ENCODE assay signal across 8 mouse cellular contexts in the genomic region with DNA sequence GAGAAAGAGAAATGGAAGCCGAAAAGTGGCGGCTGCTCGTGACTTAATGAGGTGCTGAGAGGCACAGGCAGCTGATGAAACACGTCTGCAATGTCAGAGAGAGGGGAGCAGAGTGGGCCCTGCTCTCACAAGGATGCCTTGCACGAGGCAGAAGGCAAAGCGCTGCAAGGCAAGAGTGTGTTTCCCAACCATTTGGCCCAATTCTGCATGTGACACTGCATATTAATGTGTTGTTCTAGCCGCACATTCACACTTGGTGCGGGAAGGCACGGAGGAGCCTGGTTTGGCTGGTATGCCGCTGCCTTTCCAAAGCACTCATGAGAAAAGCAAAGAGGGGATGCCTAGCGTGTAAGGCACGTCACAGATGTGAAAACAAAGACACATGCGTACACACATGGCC.
DNase-seq lines count a peak whose midpoint lies in the region; ATAC-seq lines count a peak whose summit lies in the region.

No protein-coding gene starts in this region.

- peak; percentile 61; the same call in 1 of the 2 replicates for ATAC-seq in kidney, embryonic 15.5 days (replicated peaks; ENCODE audit: low FRiP score)
- peak; percentile 94 for ATAC-seq in forebrain, embryonic 14.5 days
- 0 out of 2 replicates have a peak, but pooled peaks have one; percentile 41 for ATAC-seq in midbrain, embryonic 14.5 days (ENCODE audit: low FRiP score, low TSS enrichment)

- no peak overlapping the region for H3K4me2 ChIP-seq in kidney, embryonic 15.5 days
- H3K4me2 ChIP-seq in forebrain, embryonic 14.5 days (ENCODE audit: low read length) = peak overlapping the region; percentile 6
- no peak overlapping the region for H3K4me2 ChIP-seq in midbrain, embryonic 14.5 days (ENCODE audit: low read length)

- no peaks in the 10 kb centered on the region for H3K27me3 ChIP-seq in kidney, embryonic 15.5 days
- no peaks in the 10 kb centered on the region for H3K27me3 ChIP-seq in forebrain, embryonic 14.5 days (replicated peaks; ENCODE audit: control insufficient read depth, insufficient read depth, low read length)
- no peaks in the 10 kb centered on the region for H3K27me3 ChIP-seq in midbrain, embryonic 14.5 days (ENCODE audit: control insufficient read depth, insufficient read depth, low read length)

- H3K9ac ChIP-seq in kidney, embryonic 15.5 days = no peak overlapping the region
- H3K9ac ChIP-seq in forebrain, embryonic 14.5 days (ENCODE audit: low read length) = no peak overlapping the region
- H3K9ac ChIP-seq in midbrain, embryonic 14.5 days (replicated peaks; ENCODE audit: low read length) = no peak overlapping the region

- DNase-seq in kidney, postnatal 36 days = no peak
- peak; percentile 80 for DNase-seq in brain, adult 2 months (ENCODE audit: low read depth, low spot score)
- DNase-seq in forebrain, embryonic 14.5 days (ENCODE audit: low spot score) = peak; percentile 92
- DNase-seq in midbrain, embryonic 14.5 days = peak; percentile 55
- no peak for DNase-seq in adrenal gland, adult 18-20 months (ENCODE audit: low spot score in 2 of 2)
- DNase-seq in gastrocnemius, postnatal 10 days = no peak
- no peak for DNase-seq in embryo, embryonic 11 days

- 0 out of 2 replicates have a peak, but pooled peaks cover 4% of the 10 kb centered on the region for H3K36me3 ChIP-seq in kidney, embryonic 15.5 days
- no peaks in the 10 kb centered on the region for H3K36me3 ChIP-seq in forebrain, embryonic 14.5 days (ENCODE audit: control insufficient read depth, insufficient read depth, low read length)
- no peaks in the 10 kb centered on the region for H3K36me3 ChIP-seq in midbrain, embryonic 14.5 days (ENCODE audit: control insufficient read depth, insufficient read depth, low read length)

- H3K9me3 ChIP-seq in kidney, embryonic 15.5 days (replicated peaks) = no peaks in the 10 kb centered on the region
- H3K9me3 ChIP-seq in forebrain, embryonic 14.5 days (replicated peaks; ENCODE audit: control insufficient read depth, low read length) = no peaks in the 10 kb centered on the region
- no peaks in the 10 kb centered on the region for H3K9me3 ChIP-seq in midbrain, embryonic 14.5 days (ENCODE audit: control insufficient read depth, low read length)

- WGBS in kidney, embryonic 15.5 days = 67% methylated on average over 13 of the region's 13 CpGs
- 27% methylated on average over 13 of the region's 13 CpGs for WGBS in forebrain, embryonic 14.5 days
- WGBS in midbrain, embryonic 14.5 days = 64% methylated on average over 13 of the region's 13 CpGs

- peaks cover 11% of the 10 kb centered on the region for H3K4me1 ChIP-seq in kidney, embryonic 15.5 days
- peaks cover 39% of the 10 kb centered on the region for H3K4me1 ChIP-seq in forebrain, embryonic 14.5 days (ENCODE audit: control insufficient read depth, insufficient read depth, low read length)
- peaks cover 29% of the 10 kb centered on the region; the same call in 1 of the 2 replicates for H3K4me1 ChIP-seq in midbrain, embryonic 14.5 days (ENCODE audit: control insufficient read depth, insufficient read depth, low read length)

- no peak overlapping the region for H3K27ac ChIP-seq in kidney, embryonic 15.5 days
- H3K27ac ChIP-seq in forebrain, embryonic 14.5 days (ENCODE audit: low read depth, low read length) = peak overlapping the region; percentile 83
- H3K27ac ChIP-seq in midbrain, embryonic 14.5 days (replicated peaks; ENCODE audit: low read depth, low read length) = peak overlapping the region; percentile 43

- no peak overlapping the region for H3K4me3 ChIP-seq in kidney, embryonic 15.5 days (replicated peaks)
- H3K4me3 ChIP-seq in forebrain, embryonic 14.5 days (ENCODE audit: low read depth, low read length) = no peak overlapping the region
- no peak overlapping the region for H3K4me3 ChIP-seq in midbrain, embryonic 14.5 days (replicated peaks; ENCODE audit: low read depth, low read length)

Comparison
In these comparisons a context has a peak if more than half of its experiments do, and no peak if none do; other contexts are left out.
1. ATAC-seq: peak in every context shown above with its lines; median percentile 94 in forebrain, embryonic 14.5 days; 61 in kidney, embryonic 15.5 days; 41 in midbrain, embryonic 14.5 days.
2. DNase-seq: peak in brain, adult 2 months (single experiment), forebrain, embryonic 14.5 days (single experiment) and midbrain, embryonic 14.5 days (single experiment); none in kidney, postnatal 36 days (0 of 2), adrenal gland, adult 18-20 months (0 of 2), gastrocnemius, postnatal 10 days (single experiment) and embryo, embryonic 11 days (single experiment).